ENCODE assay signal across 24 mouse cellular contexts in the genomic region with DNA sequence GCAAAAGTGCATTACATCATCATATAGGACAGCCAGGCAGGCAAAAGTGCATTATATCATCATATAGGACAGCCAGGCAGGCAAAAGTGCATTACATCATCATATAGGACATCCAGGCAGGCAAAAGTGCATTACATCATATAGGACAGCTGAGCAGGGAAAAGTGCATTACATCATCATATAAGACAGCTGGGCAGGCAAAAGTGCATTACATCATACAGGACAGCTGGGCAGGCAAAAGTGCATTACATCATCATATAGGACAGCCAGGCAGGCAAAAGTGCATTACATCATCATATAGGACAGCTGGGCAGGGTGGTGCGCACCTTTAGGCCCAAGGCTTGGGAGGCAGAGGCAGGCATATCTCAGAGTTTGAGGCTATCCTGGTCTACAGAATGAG. TPM values are rescaled to one million over a fixed set of nuclear protein-coding genes. Genes with fewer than 3 reads are reported as not detected.
"Had no signal": no experiment of that assay in that cellular context is flagged by ENCODE, and none has a peak within 500 bp of the region (broad histone marks: within the 10 kb centered on the region; RNA-seq: fewer than 3 reads in every experiment).

No protein-coding gene starts in this region.

- H3K4me2 ChIP-seq: lung, embryonic 15.5 days; midbrain, embryonic 12.5 days; neural tube, embryonic 13.5 days; neural tube, embryonic 15.5 days had no signal

- H3K36me3 ChIP-seq: lung, embryonic 15.5 days; midbrain, embryonic 12.5 days; neural tube, embryonic 13.5 days; neural tube, embryonic 15.5 days had no signal

- DNase-seq: lung, adult 2 months; lung, postnatal 14 days; lung, postnatal 36 days; midbrain, embryonic 14.5 days; retina, postnatal 1 day; right cerebral cortex, adult 18-20 months; right cerebral cortex, postnatal 25 days; right cerebral cortex, postnatal 4 days; spleen, adult 18-20 months; thymus, adult 18-20 months; thymus, postnatal 14 days; thymus, postnatal 36 days had no signal

- H3K9me3 ChIP-seq: lung, embryonic 15.5 days; midbrain, embryonic 12.5 days; neural tube, embryonic 13.5 days; neural tube, embryonic 15.5 days had no signal

- H3K9ac ChIP-seq: lung, embryonic 15.5 days; midbrain, embryonic 12.5 days; neural tube, embryonic 13.5 days; neural tube, embryonic 15.5 days had no signal

- H3K27ac ChIP-seq: lung, embryonic 15.5 days; macrophage; midbrain, embryonic 12.5 days; neural tube, embryonic 13.5 days; neural tube, embryonic 15.5 days had no signal

- ATAC-seq: lung, postnatal 0 days; midbrain, embryonic 16.5 days had no signal

- H3K4me3 ChIP-seq: lung, embryonic 15.5 days; megakaryocyte, embryonic 14.5 days; midbrain, embryonic 12.5 days; myocyte; neural tube, embryonic 13.5 days; neural tube, embryonic 15.5 days had no signal

RNA-seq across cellular contexts. Expression of gene Ttc34, which starts 15.4 kb away (rescaled TPM):
- total RNA-seq: megakaryocyte progenitor cell, adult 5-6 weeks had no signal
- polyA plus RNA-seq: liver, embryonic 16.5 days; macrophage; myocyte; small intestine, adult 2 months had no signal

RNA-seq across cellular contexts. Expression of gene Mmel1, which starts 16.7 kb away (rescaled TPM):
- total RNA-seq: megakaryocyte progenitor cell, adult 5-6 weeks had no signal
- polyA plus RNA-seq: macrophage had no signal
